Mouse (Mus musculus): ENCODE results near the gene Lrrc8a.
A peak's percentile ranks its signal among the peaks of the same experiment; 100 is the strongest.

DNA sequence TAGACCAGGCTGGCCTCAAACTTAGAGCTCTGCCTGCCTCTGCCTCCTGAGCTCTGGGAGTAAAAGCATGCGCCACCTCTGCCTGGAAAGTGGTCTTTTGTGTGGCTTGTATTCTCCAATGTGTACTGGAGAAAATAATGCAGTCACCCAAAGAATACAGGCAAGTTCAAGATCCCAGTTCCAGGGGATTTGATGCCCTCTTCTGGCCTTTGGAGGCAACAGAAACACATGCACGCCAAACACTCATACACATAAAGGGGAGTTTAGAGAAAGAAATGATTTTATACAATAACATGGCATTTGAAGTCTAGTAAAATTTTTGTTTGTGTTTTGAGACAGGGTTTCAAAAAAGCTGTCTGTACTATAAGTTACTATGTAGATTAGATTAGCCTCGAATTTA, 62.0 kb downstream of the Lrrc8a start:
- peak; percentile 33; the same call in 1 of the 2 replicates for TF ChIP-seq CTCF (conservative IDR thresholded peaks at IDR 0.05; ENCODE audit: insufficient read depth, insufficient read length, low read depth, low read length)
- TF ChIP-seq POLR2A (IDR thresholded peaks at IDR 0.05; ENCODE audit: low read depth, low read length), result no peak

Measured in kidney, adult 2 months (tissue).